Mouse (Mus musculus) neural tube, embryonic 12.5 days (tissue): ENCODE measurements at regions not wholly inside any gene's neighbourhood (a gene's known extent, or its start where the extent isn't known, plus 50 kb on each side); places are given as distances from the start of the nearest gene placed in this dataset.

Experiments used
- ATAC-seq: fragments of 200-750 bp; cut with Nextera tagmentation; 2 replicates; pipeline ENCODE4 v1.8.0; 2017; ENCODE audit warnings: low read depth, mild to moderate bottlenecking, moderate TSS enrichment, moderate library complexity; ENCODE audit not compliant: low FRiP score
- H3K27ac ChIP-seq: fragments of 300-500 bp; sonication (generic); 2 replicates; pipeline ENCODE4 v1.5.1; 2016
- H3K27me3 ChIP-seq: fragments of 300-500 bp; sonication (generic); replicated peaks from 2 replicates; pipeline ENCODE4 v1.6.1; 2016; ENCODE audit warnings: mild to moderate bottlenecking
- H3K36me3 ChIP-seq: fragments of 300-500 bp; sonication (generic); 2 replicates; pipeline ENCODE4 v1.6.1; 2016; ENCODE audit warnings: mild to moderate bottlenecking
- H3K4me1 ChIP-seq: fragments of 300-500 bp; sonication (generic); 2 replicates; pipeline ENCODE4 v1.6.1; 2016
- H3K4me2 ChIP-seq: fragments of 300-500 bp; sonication (generic); replicated peaks from 2 replicates; pipeline ENCODE4 v1.6.1; 2016; ENCODE audit warnings: mild to moderate bottlenecking
- H3K4me3 ChIP-seq: fragments of 300-500 bp; sonication (generic); 2 replicates; pipeline ENCODE4 v1.5.1; 2016
- H3K9ac ChIP-seq: fragments of 300-500 bp; sonication (generic); 2 replicates; pipeline ENCODE4 v1.6.1; 2016; ENCODE audit warnings: mild to moderate bottlenecking
- H3K9me3 ChIP-seq: fragments of 300-500 bp; sonication (generic); 2 replicates; pipeline ENCODE4 v1.6.1; 2016; ENCODE audit warnings: mild to moderate bottlenecking
- WGBS: fragments of 180-500 bp; shearing (Covaris S2); methylation state at CpG from one replicate; pipeline ENCODE4 v1.1.7; 2016; 5-methylcytosine and 5-hydroxymethylcytosine counted together

GRCm38 (mm10) chr13:30484527-30485185 is 60.5 kb downstream of the Uqcrfs1 start:
- Histone ChIP-seq H3K9ac (no peak overlapping the region), H3K27me3 (no peaks in the 10 kb centered on the region), H3K27ac (no peak overlapping the region), H3K9me3 (no peaks in the 10 kb centered on the region), H3K4me1 (no peaks in the 10 kb centered on the region), H3K4me3 (no peak overlapping the region), H3K36me3 (no peaks in the 10 kb centered on the region), H3K4me2 (no peak overlapping the region)
- ATAC-seq = no peak
- 78% methylated on average over 13 of the region's 13 CpGs for WGBS

DNA sequence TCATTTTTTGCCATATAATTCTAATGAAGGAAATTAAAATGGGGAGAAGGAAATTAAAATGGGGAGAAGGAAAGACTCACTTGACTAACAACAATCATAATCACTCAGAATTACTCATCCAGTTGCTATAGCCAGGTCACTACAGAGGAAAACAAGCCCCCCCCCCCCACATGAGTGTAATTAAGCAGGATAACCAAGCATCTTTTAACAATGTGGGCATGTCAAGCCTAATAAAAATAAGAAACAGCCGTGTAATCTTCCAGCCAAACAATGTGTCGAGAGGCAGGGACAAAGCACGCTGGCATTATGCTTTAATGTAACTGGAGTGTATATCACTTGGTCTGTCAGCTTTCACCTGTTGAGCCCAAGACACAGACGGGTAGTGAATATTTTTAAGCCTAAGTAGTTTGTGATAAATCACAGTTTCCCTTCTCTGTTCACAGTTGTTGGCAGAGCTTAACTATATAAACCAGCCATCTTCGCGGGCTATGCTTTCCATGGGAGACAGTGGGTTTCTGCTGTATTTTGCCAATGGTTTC is 66.0 kb downstream of the Uqcrfs1 start:
- no peaks in the 10 kb centered on the region for H3K4me1 ChIP-seq
- H3K9ac ChIP-seq = no peak overlapping the region
- WGBS = 35% methylated on average over 6 of the region's 6 CpGs
- no peak overlapping the region for H3K4me2 ChIP-seq
- no peak overlapping the region for H3K4me3 ChIP-seq
- H3K27ac ChIP-seq = no peak overlapping the region
- peak; percentile 58; the same call in 1 of the 2 replicates for ATAC-seq
- no peaks in the 10 kb centered on the region for H3K27me3 ChIP-seq
- H3K9me3 ChIP-seq = no peaks in the 10 kb centered on the region
- H3K36me3 ChIP-seq = no peaks in the 10 kb centered on the region

DNA sequence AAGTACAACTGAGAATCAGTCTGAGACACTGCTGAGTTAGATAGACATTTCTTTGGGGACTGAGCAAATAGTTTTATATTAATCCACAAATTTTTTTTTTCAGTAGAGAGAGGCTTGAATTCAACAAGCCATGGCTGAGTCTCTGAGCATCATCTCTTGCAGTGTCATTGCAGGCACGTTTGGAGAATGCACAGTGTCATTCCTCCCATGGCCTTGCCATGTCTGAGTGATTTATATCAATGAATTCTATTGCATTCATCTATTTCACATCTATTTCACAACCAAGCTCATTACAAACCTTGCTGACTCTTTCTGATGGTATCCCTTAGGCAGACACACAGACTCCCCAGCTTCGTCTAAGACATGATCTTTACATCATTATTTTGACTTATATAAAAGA is 66.6 kb downstream of the Uqcrfs1 start:
- Histone ChIP-seq H3K9ac (no peak overlapping the region), H3K4me2 (no peak overlapping the region), H3K4me3 (no peak overlapping the region), H3K27ac (no peak overlapping the region), H3K4me1 (no peaks in the 10 kb centered on the region), H3K9me3 (no peaks in the 10 kb centered on the region), H3K36me3 (no peaks in the 10 kb centered on the region), H3K27me3 (no peaks in the 10 kb centered on the region)
- 59% methylated on average over 2 of the region's 2 CpGs for WGBS
- no peak for ATAC-seq

- Histone ChIP-seq H3K27me3 (no peaks in the 10 kb centered on the region), H3K4me3 (no peak overlapping the region), H3K36me3 (no peaks in the 10 kb centered on the region), H3K27ac (no peak overlapping the region), H3K9me3 (no peaks in the 10 kb centered on the region), H3K4me1 (no peaks in the 10 kb centered on the region), H3K4me2 (no peak overlapping the region), H3K9ac (no peak overlapping the region)
- WGBS = 82% methylated on average over 5 of the region's 5 CpGs
- ATAC-seq = no peak
Measured at GRCm38 (mm10) chr13:30471300-30471699, 73.9 kb downstream of the Uqcrfs1 start.

DNA sequence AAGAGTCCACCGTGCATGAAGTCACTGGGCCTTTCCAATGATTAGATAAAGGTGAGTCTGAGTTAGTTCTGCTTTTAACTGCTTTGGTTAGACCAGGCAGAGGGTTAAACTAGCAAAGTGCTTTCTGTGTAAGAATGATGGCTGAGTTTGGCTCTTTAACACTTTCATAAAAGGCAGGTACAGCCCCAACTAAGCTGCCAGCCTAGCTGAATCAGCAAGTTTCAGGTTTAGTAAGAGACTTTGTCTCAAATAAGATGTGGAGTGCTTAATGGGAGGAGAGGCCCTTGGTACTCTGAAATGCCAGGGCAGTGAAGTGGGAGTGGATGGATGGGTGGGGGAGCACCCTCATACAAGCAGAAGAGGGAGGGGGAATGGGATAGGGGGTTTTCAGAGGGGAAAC is 78.1 kb downstream of the Uqcrfs1 start:
- H3K4me2 ChIP-seq = no peak overlapping the region
- H3K9me3 ChIP-seq = no peaks in the 10 kb centered on the region
- H3K36me3 ChIP-seq = no peaks in the 10 kb centered on the region
- H3K4me3 ChIP-seq = no peak overlapping the region
- H3K27ac ChIP-seq = no peak overlapping the region
- ATAC-seq = no peak
- 90% methylated on average over 1 of the region's 1 CpGs for WGBS
- no peak overlapping the region for H3K9ac ChIP-seq
- no peaks in the 10 kb centered on the region for H3K4me1 ChIP-seq
- no peaks in the 10 kb centered on the region for H3K27me3 ChIP-seq

- Histone ChIP-seq H3K4me3 (no peak overlapping the region), H3K36me3 (no peaks in the 10 kb centered on the region), H3K4me1 (no peaks in the 10 kb centered on the region), H3K9me3 (no peaks in the 10 kb centered on the region), H3K27ac (no peak overlapping the region), H3K9ac (no peak overlapping the region), H3K27me3 (no peaks in the 10 kb centered on the region), H3K4me2 (no peak overlapping the region)
- 50% methylated on average over 5 of the region's 5 CpGs for WGBS
- ATAC-seq = no peak
Measured at GRCm38 (mm10) chr13:30465439-30465838, 79.7 kb downstream of the Uqcrfs1 start.

DNA sequence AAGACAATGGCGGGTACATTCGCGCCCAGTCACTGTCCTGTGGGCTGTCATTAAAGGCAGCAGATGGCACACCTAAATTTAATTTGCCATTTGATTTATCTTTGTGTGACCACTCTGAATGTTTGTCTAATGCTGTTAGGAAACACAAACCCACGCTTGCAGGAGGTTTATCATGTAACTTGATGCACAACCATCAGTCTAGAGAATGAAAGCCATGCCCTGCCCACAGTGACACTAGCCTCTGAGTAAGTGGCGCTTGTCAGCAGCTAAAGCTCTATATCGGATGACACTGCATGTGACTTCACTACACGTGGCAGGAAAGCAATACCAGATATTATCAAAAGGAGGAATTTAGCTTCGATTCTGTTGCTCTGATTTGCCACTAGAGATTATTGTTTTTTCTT is 89.9 kb downstream of the Uqcrfs1 start:
- ATAC-seq = no peak
- Histone ChIP-seq H3K27me3 (no peaks in the 10 kb centered on the region), H3K36me3 (no peaks in the 10 kb centered on the region), H3K4me1 (no peaks in the 10 kb centered on the region), H3K9me3 (no peaks in the 10 kb centered on the region), H3K9ac (no peak overlapping the region), H3K4me2 (no peak overlapping the region), H3K27ac (no peak overlapping the region), H3K4me3 (no peak overlapping the region)
- 77% methylated on average over 8 of the region's 8 CpGs for WGBS

- WGBS = 71% methylated on average over 2 of the region's 2 CpGs
- ATAC-seq = no peak
- Histone ChIP-seq H3K9ac (no peak overlapping the region), H3K4me1 (no peaks in the 10 kb centered on the region), H3K27me3 (no peaks in the 10 kb centered on the region), H3K36me3 (no peaks in the 10 kb centered on the region), H3K9me3 (no peaks in the 10 kb centered on the region), H3K4me3 (no peak overlapping the region), H3K4me2 (no peak overlapping the region), H3K27ac (no peak overlapping the region)
Measured at GRCm38 (mm10) chr13:30452126-30452525, 93.0 kb downstream of the Uqcrfs1 start.

- no peak overlapping the region for H3K4me3 ChIP-seq
- H3K4me1 ChIP-seq = no peaks in the 10 kb centered on the region
- H3K36me3 ChIP-seq = no peaks in the 10 kb centered on the region
- H3K9ac ChIP-seq = no peak overlapping the region
- no peak overlapping the region for H3K4me2 ChIP-seq
- no peak for ATAC-seq
- WGBS = 94% methylated on average over 4 of the region's 4 CpGs
- no peaks in the 10 kb centered on the region for H3K27me3 ChIP-seq
- H3K27ac ChIP-seq = no peak overlapping the region
- no peaks in the 10 kb centered on the region for H3K9me3 ChIP-seq
Measured at GRCm38 (mm10) chr13:30448895-30449294, 96.3 kb downstream of the Uqcrfs1 start.
